Mouse (Mus musculus) 3T3-L1 (cell line): ENCODE measurements around the gene Sugt1.

Source experiments
- DNase-seq: peaks from one replicate; pipeline ENCODE4 v3.0.0-alpha.2; 2015; ENCODE audit warnings: low read depth, low spot score

The Sugt1 gene

DNA sequence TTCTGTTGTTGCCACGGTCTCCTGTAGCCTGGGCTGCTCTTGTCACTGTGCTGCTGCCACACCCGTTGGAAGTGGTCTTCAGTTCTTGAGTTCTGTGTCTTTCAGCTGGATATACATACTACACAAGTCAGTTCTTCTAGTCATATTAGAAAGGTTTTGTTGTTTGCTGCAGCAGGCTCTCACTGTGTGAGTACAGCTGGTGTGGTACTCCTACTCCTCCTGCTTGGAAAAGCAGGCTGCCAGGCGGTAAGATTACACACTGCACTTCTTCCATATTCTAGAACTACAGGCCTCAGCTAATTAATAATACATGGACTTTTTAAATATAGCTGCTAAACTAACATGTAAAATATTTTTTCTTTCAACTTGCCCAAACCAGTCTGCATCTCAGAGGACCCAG, 19.4 kb downstream of the Sugt1 start:
- DNase-seq: no peak

GRCm38 (mm10) chr14:79607352-79607751, 19.9 kb downstream of the Sugt1 start:
- DNase-seq: no peak

- DNase-seq: no peak
Measured at GRCm38 (mm10) chr14:79608286-79608685, 20.8 kb downstream of the Sugt1 start.

GRCm38 (mm10) chr14:79617121-79617828, 29.8 kb downstream of the Sugt1 start:
- peak; percentile 33 for DNase-seq

DNA sequence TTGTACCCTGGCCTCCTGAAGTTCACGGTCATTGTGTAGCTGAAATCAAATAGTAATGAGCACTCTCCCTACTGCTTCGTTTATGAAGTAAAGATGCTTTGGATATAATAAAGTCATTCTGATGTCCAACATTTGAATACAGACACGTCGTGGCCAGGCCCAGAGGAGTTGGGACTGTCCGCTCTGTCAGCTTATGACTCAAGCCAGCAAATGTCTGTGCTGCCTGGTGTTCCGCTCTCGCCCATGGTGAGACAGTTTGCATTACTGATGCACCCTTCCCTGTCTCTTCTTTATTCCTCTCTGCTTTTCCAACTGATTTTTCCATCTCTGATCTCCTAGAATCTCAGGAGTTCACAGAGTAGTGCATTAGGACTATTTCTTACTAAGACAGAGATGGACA, 32.3 kb downstream of the Sugt1 start:
- DNase-seq: no peak

DNA sequence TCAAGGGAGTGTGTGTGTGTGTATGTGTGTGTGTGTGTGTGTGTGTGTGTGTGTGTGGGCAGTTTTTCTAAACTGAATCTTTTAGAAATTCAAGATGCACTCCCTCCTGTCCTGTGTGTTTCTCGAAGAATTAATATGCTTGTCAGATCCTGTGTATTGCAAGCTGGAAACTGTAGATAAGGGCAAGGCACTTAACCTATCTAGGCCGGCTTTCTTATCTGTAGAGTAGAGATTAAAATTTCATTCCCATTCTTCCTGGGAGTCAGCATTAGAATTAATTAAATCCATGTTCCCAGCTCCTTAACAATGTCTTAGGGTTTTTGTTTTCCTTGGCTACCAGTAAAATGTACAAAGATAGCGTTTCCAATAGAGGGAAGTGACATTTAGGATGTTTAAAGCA, 33.7 kb downstream of the Sugt1 start:
- no peak for DNase-seq

GRCm38 (mm10) chr14:79632330-79632729, 44.8 kb downstream of the Sugt1 start:
- no peak for DNase-seq

DNA sequence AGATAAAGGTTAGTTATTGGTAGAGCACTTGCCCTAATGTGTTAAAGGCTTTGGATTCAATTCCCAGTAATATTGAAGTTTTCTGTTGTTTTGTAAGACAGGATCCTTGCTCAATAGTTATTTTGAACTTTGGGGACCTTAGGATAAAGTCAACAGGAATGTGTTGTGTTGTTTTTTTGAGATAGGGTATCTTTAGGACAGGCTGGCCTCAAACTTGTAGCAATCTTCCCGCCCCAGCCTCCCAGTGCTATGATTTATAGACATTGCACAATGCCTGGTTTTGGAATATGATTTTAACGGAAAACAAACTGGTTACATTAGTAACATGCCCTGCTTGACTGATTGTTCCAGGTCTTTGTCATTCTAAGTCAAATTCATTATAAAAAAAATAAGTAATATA, 45.7 kb downstream of the Sugt1 start:
- DNase-seq: no peak

DNA sequence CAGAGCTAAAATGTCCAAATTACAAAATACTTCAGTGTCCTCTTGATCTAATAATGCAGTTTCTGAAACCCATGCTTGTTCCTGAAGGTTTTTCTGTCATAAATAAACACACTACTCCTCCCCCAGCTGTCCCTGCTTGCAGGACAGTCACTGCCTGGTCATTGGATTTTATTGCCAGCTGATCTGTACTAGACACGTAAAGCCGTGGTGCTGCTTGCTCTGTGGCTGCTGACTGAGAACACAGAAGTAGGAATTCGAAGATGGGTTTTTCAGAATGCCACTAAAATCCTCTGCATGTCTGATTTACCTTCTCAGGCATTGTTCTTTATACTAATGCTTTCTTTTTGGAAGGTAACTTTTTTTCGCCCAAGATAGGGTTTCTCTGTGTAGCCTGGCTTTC, 49.3 kb downstream of the Sugt1 start:
- DNase-seq: no peak

DNA sequence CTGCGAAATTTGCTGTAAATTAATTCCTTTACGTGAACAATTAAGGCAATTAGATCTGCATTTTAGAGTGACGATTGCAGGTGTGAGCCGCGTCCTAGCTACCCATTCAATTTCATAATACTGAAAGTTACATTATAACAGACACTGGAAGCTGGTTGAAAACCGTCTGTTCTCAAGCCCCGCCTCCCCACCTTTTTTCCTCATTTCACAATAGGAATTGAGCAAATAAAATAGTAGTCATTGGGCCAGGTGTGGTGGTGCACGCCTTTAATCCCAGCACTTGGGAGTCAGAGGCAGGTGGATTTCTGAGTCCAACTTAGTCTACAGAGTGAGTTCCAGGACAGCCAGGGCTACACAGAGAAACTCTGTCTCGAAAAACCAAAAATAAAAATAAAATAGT, 54.6 kb downstream of the Sugt1 start:
- DNase-seq: no peak

DNA sequence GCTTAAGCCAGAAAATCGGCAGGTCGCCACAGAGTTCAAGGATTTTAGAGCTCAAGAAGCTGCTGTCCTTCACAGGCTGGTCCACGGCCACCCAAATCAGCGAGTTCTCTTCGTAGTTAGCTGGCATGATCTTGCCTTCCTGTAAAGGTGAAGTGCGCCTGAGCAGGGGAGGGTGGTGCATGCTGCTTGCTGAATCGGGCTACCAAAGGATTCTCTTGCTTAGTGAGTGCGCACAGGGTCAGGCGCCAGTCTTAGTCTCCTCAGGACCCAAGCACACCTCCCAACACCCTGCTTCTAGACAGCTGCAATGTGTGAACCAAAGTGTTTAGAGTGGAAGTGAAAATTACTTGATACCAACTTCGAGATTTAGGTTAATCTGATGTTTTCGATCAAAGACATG, 57.9 kb downstream of the Sugt1 start:
- DNase-seq: no peak

GRCm38 (mm10) chr14:79649680-79650079, 62.2 kb downstream of the Sugt1 start:
- DNase-seq: no peak

- DNase-seq: no peak
Measured at GRCm38 (mm10) chr14:79652654-79653053, 65.2 kb downstream of the Sugt1 start.

- DNase-seq: no peak
Measured at GRCm38 (mm10) chr14:79658286-79658685, 70.8 kb downstream of the Sugt1 start.

DNA sequence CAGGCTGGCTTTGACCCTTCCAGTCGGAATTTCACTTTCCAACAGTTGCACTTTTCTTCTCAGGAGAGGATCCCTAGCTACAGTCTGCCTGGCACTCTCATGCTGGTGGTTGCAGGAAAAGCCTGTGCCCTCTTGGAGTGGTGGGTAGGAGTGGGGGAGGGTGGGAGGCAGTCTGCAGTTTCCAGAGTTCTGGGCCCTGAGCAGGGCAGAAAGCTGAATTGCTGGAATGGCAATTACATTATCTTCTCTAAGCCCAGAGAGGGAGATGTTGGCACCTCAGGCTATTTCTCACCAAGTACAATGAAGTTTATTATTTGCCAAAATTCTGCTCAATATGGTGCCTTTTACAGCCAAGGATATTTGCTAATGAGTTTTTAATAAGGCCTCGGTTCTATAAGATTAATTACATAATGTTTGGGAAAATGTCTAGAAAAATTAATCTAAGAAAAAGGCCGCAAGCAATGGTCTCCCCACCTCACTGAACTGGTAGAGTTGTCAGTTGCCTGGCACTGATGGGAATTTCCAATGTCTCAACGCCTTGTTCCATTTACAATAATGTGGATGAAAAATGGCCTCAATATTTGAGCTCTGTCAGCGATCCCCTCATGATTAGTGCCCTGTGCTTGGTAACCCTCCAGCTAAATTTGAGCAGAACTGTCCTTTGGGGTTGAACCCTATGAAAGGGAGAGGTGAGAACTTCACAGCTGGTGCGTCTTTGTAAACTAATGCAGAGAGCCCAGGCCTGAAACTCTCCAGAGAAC, 71.4 kb downstream of the Sugt1 start:
- DNase-seq: no peak

DNA sequence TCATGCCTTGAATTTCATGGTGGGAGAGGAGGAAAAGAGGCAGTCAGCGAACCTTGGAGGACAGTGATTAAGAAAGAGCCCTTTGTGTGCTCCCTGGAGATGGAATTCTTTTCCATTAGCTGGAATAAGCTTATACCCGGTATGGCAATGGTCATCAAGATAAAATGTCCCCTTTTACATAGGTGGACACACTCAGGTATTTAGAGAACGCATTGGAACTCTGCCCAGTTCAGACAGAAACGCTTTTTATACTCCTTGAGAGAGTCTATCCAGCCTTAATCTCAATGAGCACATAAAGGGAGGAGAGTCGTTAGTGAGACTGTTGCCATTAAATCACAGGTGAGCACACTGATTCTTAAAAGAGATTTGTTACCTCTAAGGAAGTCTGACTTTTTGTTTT, 73.0 kb downstream of the Sugt1 start:
- DNase-seq: no peak

DNA sequence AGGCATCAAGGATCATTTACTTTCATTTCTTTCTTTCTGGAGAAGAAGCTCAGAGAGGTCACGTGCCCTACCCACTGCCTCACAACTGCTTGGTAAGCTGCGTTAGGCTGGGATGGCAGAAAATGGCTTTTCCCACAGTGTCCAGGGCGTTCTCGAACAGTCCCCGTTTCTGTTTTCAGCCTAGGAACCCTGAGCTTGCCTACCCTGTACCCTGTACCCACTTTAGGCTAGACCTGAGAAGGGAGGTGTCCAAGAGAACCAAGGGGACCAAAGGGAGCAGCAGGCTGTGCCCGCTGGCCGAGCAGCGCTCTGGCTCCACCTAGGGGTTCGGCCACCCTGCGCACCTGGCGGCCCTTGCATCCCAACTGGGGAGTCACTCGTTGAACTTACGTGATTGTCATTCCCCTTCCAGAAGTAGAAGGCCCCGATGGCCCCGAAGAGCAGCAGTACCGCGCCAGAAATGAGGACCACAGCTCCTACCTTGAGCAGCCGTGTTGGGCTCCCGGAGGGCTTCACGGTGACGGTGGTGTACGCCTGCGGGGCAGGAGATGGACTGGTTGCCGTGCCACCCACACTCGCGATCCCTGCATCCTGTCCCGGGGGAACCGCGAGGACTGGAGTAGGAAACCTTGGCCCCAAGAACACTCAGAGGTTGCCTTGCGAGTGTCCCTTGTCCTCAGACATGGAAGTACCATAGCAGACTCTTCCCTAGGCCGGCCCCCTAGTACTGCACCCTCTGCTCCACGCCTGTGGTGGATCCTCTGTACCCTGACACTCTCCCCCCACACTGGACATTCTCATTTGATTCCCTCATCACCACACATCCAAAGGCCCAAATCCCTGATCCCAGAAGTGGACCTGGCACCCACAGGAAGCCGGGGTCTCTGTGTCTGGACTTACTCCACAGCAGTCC, 73.8 kb downstream of the Sugt1 start:
- DNase-seq: peak; percentile 20

- DNase-seq: no peak
Measured at GRCm38 (mm10) chr14:79662001-79662400, 74.5 kb downstream of the Sugt1 start, which contains the start of gene Cnmd. Gene Cnmd (minus strand): TSS chr14:79662170.

GRCm38 (mm10) chr14:79671008-79671407, 83.5 kb downstream of the Sugt1 start:
- DNase-seq: no peak

GRCm38 (mm10) chr14:79672567-79672966, 85.1 kb downstream of the Sugt1 start:
- DNase-seq: no peak

- DNase-seq: no peak
Measured at GRCm38 (mm10) chr14:79673083-79674013, 85.9 kb downstream of the Sugt1 start.
